Mouse (Mus musculus) urinary bladder, adult 2 months (tissue): ENCODE results near the gene Arxes2. TPM values are rescaled to one million over a fixed set of nuclear protein-coding genes. Genes with fewer than 3 reads are reported as not detected.
"Not testable (repeated sequence)": the region's sequence is repeated elsewhere in the genome, so short reads cannot be mapped to it uniquely, and the experiment has no call there.

Source experiments
- DNase-seq: peaks from one replicate; pipeline ENCODE4 v3.0.0; 2022; ENCODE audit warnings: low spot score
- polyA plus RNA-seq: library from polyadenylated mRNA; depleted of rRNA; stranded (reverse); fragments of >200 nt; gene quantifications from 2 replicates; pipeline ENCODE4 v1.2.3, GENCODE M21; 2012; rRNA removed

Arxes2 gene
- polyA plus RNA-seq, 1 experiment: 10.1 TPM

DNA sequence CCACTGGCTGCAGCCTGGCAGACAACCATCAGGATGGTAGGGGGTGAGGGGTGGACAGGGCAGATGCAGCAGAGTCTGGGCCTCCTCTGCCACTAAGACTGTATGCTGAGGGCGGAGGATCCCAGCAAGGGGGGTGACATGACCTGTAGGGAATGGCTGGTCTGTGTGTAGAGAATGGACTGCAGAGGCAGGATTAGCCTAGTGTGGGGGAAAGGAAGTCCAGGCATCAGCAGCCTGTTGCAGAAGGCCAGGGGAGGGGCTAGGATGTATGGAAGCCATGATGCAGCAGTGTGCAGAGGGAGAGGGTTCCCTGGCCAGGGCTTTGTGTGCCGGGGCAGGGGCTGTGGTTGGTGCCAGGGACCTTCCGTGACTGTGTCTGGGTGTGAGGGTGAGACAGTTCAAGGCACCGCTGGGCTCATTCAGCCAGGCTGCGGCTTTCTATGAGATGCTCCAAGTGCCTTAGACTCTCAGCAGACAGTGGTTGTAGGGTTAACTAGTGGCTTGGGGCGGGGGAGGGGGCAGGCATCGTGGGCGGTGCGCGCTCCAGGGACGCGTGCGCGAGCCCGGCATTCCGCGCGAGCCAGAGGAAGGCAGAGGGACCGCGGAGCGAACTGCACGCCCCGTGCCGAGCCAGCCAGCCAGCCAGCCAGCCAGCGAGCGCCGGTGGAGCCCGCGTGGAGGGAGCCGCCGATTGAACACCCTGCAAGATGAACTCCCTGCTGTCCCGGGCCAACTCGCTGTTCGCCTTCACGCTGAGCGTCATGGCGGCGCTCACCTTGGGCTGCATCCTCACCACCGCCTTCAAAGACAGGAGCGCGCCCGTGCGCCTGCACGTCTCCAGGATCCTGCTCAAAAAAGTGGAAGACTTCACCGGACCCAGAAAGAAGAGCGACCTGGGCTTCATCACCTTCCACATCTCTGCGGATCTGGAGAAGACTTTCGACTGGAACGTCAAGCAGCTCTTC, 39.5 kb downstream of the Arxes2 start, which contains the start of gene Arxes1:
Gene Arxes1, plus strand, starts transcription at position 569 of the 965 bp plus-strand sequence.
- DNase-seq: not testable (repeated sequence)

GRCm38 (mm10) chrX:136043726-136044125, 50.1 kb downstream of the Arxes2 start:
- no peak for DNase-seq

Other genes starting within 250 kb of the Arxes2 start
- 13.4 and 14.1 TPM in 2 replicates for gene Bhlhb9, start 196.2 kb upstream of the Arxes2 start, polyA plus RNA-seq
- gene Gprasp2, start 154.8 kb upstream of the Arxes2 start, polyA plus RNA-seq: 6.3 and 7.6 TPM in 2 replicates
- gene Arxes1, start 39.5 kb downstream of the Arxes2 start, polyA plus RNA-seq: 0.99 and 1.3 TPM in 2 replicates
- gene Bex2, start 74.4 kb downstream of the Arxes2 start, polyA plus RNA-seq: 1.2 and 1.4 TPM in 2 replicates
- 0.04 and 0.08 TPM in 2 replicates for gene Nxf3, start 91.4 kb downstream of the Arxes2 start, polyA plus RNA-seq
- 4.7 and 6.3 TPM in 2 replicates for gene Bex4, start 145.2 kb downstream of the Arxes2 start, polyA plus RNA-seq
- 70.1 and 78.1 TPM in 2 replicates for gene Tceal8, start 178.5 kb downstream of the Arxes2 start, polyA plus RNA-seq
- 4.2 and 4.3 TPM in 2 replicates for gene Tceal5, start 210.1 kb downstream of the Arxes2 start, polyA plus RNA-seq
- not detected in 2 replicates for gene Tceal7, start 221.0 kb downstream of the Arxes2 start, polyA plus RNA-seq
- 1.8 and 2.8 TPM in 2 replicates for gene Bex1, start 221.7 kb downstream of the Arxes2 start, polyA plus RNA-seq